22 mouse cellular contexts compared by ENCODE assay signal in genomic region chr2:141123875-141124274, GRCm38 (mm10).
"Had no signal": no experiment of that assay in that cellular context is flagged by ENCODE, and none has a peak within 500 bp of the region (broad histone marks: within the 10 kb centered on the region; RNA-seq: fewer than 3 reads in every experiment).

No protein-coding gene starts in this region.

- H3K4me1 ChIP-seq: heart, embryonic 10.5 days; heart, embryonic 12.5 days; hindbrain, embryonic 10.5 days; hindbrain, embryonic 12.5 days; limb, embryonic 13.5 days; limb, embryonic 15.5 days; liver, embryonic 12.5 days had no signal

- H3K27me3 ChIP-seq: heart, embryonic 12.5 days; hindbrain, embryonic 12.5 days; limb, embryonic 13.5 days; limb, embryonic 15.5 days; liver, embryonic 12.5 days had no signal

- H3K27ac ChIP-seq: gastrocnemius, adult 2 months; heart, embryonic 10.5 days; hindbrain, embryonic 10.5 days; hindbrain, embryonic 12.5 days; hindbrain, embryonic 14.5 days; limb, embryonic 13.5 days; limb, embryonic 15.5 days; liver, embryonic 12.5 days; liver, embryonic 14.5 days had no signal

- DNase-seq: gastrocnemius, adult 2 months; gastrocnemius, postnatal 10 days; gastrocnemius, postnatal 25 days; heart, adult 18-20 months; heart, postnatal 10 days; heart, postnatal 4 days; kidney, postnatal 25 days; layer of hippocampus, adult 9-11 months; layer of hippocampus, postnatal 36 days; left cerebral cortex, postnatal 4 days had no signal

- H3K36me3 ChIP-seq: heart, embryonic 10.5 days; heart, embryonic 12.5 days; hindbrain, embryonic 10.5 days; hindbrain, embryonic 12.5 days; limb, embryonic 13.5 days; limb, embryonic 15.5 days; liver, embryonic 12.5 days had no signal

- H3K9me3 ChIP-seq: heart, embryonic 10.5 days; heart, embryonic 12.5 days; hindbrain, embryonic 10.5 days; hindbrain, embryonic 12.5 days; limb, embryonic 13.5 days; limb, embryonic 15.5 days; liver, embryonic 12.5 days had no signal

- H3K9ac ChIP-seq: heart, embryonic 12.5 days; hindbrain, embryonic 12.5 days; hindbrain, embryonic 14.5 days; limb, embryonic 13.5 days; limb, embryonic 15.5 days; liver, embryonic 12.5 days; liver, embryonic 14.5 days had no signal

- H3K4me3 ChIP-seq: gastrocnemius, adult 2 months; heart, embryonic 10.5 days; heart, embryonic 12.5 days; hindbrain, embryonic 10.5 days; hindbrain, embryonic 12.5 days; limb, embryonic 13.5 days; limb, embryonic 15.5 days; liver, embryonic 12.5 days had no signal

- ATAC-seq: forebrain, embryonic 16.5 days; hindbrain, embryonic 16.5 days; inflammation-experienced regulatory T-cells, adult 6 months; liver, embryonic 12.5 days had no signal

- H3K4me2 ChIP-seq: heart, embryonic 12.5 days; hindbrain, embryonic 12.5 days; hindbrain, embryonic 14.5 days; limb, embryonic 13.5 days; limb, embryonic 15.5 days; liver, embryonic 12.5 days had no signal
